Mouse (Mus musculus) liver, adult (tissue): ENCODE measurements around the gene Btbd7.

Experiments
- GATA4 ChIP-seq: IDR thresholded peaks from 2 replicates; pipeline ENCODE4 v1.6.1; 2014; ENCODE audit warnings: mild to moderate bottlenecking, low read length; ENCODE audit not compliant: insufficient replicate concordance

Btbd7 gene

GRCm38 (mm10) chr12:102757055-102757688 lies 121.1 kb downstream of the Btbd7 start:
- TF ChIP-seq GATA4 = no peak

- TF ChIP-seq GATA4 = no peak
Observed at GRCm38 (mm10) chr12:102756304-102756703, 122.0 kb downstream of the Btbd7 start.

GRCm38 (mm10) chr12:102748256-102748655 lies 130.0 kb downstream of the Btbd7 start:
- TF ChIP-seq GATA4 = no peak

- TF ChIP-seq GATA4 = no peak
Observed at GRCm38 (mm10) chr12:102744839-102745238, 133.4 kb downstream of the Btbd7 start.

- peak; percentile 36; the same call in 1 of the 2 replicates for TF ChIP-seq GATA4
Observed at GRCm38 (mm10) chr12:102743589-102744574, 134.4 kb downstream of the Btbd7 start, which contains the start of the genes Moap1 and Tmem251. Gene Moap1 (minus strand): TSS chr12:102743661. Gene Tmem251 (plus strand): TSS chr12:102743762.

GRCm38 (mm10) chr12:102743036-102743588 lies 135.2 kb downstream of the Btbd7 start:
- no peak for TF ChIP-seq GATA4

- no peak for TF ChIP-seq GATA4
Observed at GRCm38 (mm10) chr12:102742056-102742455, 136.2 kb downstream of the Btbd7 start.

- no peak for TF ChIP-seq GATA4
Observed at GRCm38 (mm10) chr12:102740285-102740684, 138.0 kb downstream of the Btbd7 start.

GRCm38 (mm10) chr12:102739096-102739495 lies 139.2 kb downstream of the Btbd7 start:
- TF ChIP-seq GATA4 = no peak

GRCm38 (mm10) chr12:102733381-102733780 lies 144.9 kb downstream of the Btbd7 start:
- TF ChIP-seq GATA4 = no peak

- TF ChIP-seq GATA4 = no peak
Observed at GRCm38 (mm10) chr12:102730798-102731619, 147.3 kb downstream of the Btbd7 start.
